Mouse (Mus musculus) left cerebral cortex, postnatal 14 days (tissue): Measurements from ENCODE around the gene Mroh2a. TPM values are rescaled to one million over a fixed set of nuclear protein-coding genes. Genes with fewer than 3 reads are reported as not detected.
"Not testable (repeated sequence)": the region's sequence is repeated elsewhere in the genome, so short reads cannot be mapped to it uniquely, and the experiment has no call there.

ENCODE experiments used
- DNase-seq, 2 experiments: peaks; one replicate each; pipeline ENCODE4 v3.0.0; 2021 to 2022; ENCODE audit warnings: low spot score in 2 of 2, mixed read lengths in 1 of 2
- intact Hi-C: fragments of 180-260 bp; cut with DNase I; formaldehyde crosslinking; loops from one replicate; pipeline ENCODE4 v1.15.1; 2025
- total RNA-seq, 2 experiments: library from RNA; stranded (reverse); gene quantifications; 2 replicates each; pipeline ENCODE4 v1.2.3; 2021

The Mroh2a gene
- total RNA-seq, 2 experiments from 2014 or later: 0.04 to 0.06 TPM

DNA sequence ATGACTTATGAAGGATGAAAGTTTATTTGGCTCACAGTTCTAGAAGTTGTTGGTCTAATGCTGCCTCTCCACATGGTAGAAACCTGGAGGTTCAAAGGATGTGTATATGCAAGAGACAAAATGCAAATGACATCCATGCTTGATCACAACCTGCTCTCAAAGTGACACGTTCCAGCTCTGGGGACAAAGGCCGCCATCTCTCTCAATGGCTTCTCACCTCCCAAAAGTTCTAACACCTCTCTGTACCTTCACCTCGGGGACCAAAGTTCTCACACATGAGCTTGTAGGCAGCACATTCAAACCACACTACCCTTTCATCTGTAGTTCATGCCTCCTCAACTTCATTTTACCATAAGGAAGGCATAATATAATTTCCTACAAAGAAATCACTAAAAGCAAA lies 9.2 kb upstream of the Mroh2a start:
- DNase-seq: no peak
- intact Hi-C loops: no loop called here

DNA sequence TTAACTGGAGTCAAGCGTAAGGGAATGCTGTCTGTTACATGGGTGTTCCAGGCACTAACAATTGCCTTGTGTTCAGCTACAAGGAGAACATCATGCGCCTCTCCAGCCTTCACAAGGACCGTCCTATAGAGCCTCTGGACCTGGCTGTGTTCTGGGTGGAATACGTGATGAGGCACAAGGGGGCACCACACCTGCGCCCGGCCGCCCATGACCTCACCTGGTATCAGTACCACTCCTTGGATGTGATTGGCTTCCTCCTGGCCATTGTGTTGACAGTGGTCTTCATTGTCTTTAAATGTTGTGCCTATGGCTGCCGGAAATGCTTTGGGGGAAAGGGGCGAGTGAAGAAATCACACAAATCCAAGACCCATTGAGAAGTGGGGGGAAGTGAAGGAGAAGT lies 8.7 kb upstream of the Mroh2a start:
- intact Hi-C loops: no loop called here
- no peak for DNase-seq

DNA sequence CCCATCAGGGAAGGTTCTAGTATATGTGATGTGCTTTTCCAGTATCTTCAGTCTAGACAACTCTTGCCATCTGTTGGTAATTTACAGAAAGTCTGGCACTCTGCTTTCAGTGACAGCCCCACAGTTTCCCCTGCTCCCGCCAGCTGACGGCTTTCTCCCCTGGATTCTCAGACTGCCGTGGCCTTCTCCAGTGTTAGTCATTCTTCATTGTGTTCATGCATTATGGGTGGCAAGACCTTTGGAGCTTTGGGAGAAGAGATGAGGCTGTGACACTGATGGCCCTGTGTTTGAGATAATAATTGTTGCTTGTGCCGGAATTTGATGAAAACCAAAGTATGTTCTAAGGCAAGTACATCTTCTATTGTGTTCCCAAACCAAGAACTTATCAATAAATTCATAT lies 8.2 kb upstream of the Mroh2a start:
- no peak for DNase-seq
- intact Hi-C loops: no loop called here

DNA sequence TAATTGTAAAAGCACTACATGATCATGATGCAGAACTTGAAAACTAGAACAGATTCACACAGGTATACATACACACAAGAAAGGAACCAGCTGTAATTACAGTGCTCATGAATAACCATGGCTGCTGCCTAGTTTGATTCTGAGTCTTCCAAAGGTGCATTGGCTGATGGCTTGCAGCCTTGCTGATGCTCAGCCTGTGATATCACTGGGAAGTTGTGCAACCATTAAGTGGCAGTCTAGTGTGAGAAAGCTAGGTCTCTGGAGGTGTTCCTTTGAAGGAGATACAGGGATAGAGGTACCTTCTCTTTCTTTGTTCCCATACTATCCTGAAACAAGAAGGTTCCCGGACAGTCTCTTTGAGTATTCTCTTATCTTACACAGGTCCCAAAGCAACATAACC lies 7.7 kb upstream of the Mroh2a start:
- DNase-seq: no peak
- intact Hi-C loops: no loop called here

DNA sequence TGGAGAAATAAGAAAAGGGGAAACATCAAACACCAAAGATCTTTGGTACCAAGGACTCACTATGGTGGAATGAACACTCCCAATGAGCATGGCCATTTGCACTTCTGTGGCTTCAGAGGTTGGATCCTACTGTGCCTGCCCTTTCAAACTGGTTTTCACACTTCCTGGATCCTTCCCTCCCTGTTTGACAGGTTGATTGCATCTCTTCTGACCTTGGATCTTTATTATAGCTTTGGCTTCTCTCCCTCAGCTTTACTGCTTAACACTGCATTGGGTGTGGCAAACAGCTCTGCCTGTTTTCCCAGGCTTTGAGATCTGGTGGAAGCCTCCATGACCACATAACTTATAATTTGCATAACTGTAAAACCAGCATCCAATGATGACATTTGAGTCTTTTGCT lies 6.5 kb upstream of the Mroh2a start:
- intact Hi-C loops: no loop called here
- DNase-seq: no peak

DNA sequence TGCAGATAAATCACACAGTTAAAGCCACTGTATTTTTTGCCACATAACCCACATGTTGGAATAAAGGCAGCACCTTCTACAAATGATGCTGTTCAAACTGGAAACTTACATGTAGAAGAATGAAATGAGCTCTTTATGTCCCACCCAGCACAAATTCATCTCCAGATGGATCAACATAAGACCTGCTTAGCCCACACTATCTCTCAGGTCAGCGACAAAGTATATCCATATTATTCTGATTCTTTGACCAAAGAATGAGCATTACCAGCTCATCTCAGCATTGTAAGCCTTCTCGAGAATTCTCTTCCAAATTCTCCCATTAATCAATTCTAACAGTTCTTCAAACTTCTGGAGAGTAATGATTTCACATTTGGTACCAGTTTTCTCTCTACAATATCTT lies 4.6 kb upstream of the Mroh2a start:
- DNase-seq: no peak
- intact Hi-C loops: no loop called here

DNA sequence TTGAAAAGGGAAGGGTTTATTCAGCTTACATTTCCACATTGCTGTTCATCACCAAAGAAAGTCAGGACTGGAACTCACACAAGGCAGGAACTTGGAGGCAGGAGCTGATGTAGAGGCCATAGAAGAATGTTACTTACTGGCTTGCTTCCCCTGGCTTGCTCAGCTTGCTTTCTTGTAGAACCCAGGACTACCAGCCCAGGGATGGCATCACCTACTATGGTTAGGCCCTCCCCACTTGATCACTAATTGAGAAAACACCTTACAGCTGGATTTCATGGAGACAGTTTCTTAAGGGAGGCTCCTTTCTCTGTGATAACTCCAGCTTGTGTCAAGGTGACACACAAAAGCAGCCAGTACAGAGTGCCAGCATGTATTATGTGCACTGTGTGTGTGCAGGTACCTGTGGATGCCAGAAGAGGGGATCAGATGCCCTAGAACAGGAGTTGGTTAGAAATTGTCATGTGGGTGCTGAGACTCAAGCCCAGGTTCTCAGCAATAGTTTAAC lies 3.7 kb upstream of the Mroh2a start:
- intact Hi-C loops, DNase-seq: not testable (repeated sequence)

DNA sequence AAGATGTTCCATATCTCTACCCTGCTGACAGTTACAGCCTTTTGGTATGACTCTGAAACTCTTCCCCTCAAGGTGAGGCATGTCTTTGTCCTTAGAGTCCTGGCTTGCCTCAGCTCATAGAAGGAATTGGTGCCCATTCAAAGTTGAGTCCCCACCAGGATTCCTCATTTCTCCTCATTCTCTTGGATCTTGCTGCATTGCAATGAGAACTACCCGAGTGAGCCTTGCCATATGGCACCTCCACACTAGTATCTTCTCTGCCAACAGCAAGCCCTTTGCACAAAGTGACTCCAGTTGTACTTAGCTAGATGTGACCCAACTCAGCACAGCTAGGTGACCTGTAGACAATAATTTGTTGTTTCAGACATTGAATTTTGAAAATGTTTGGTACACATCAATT lies 3.2 kb upstream of the Mroh2a start:
- DNase-seq: no peak
- intact Hi-C loops: no loop called here

DNA sequence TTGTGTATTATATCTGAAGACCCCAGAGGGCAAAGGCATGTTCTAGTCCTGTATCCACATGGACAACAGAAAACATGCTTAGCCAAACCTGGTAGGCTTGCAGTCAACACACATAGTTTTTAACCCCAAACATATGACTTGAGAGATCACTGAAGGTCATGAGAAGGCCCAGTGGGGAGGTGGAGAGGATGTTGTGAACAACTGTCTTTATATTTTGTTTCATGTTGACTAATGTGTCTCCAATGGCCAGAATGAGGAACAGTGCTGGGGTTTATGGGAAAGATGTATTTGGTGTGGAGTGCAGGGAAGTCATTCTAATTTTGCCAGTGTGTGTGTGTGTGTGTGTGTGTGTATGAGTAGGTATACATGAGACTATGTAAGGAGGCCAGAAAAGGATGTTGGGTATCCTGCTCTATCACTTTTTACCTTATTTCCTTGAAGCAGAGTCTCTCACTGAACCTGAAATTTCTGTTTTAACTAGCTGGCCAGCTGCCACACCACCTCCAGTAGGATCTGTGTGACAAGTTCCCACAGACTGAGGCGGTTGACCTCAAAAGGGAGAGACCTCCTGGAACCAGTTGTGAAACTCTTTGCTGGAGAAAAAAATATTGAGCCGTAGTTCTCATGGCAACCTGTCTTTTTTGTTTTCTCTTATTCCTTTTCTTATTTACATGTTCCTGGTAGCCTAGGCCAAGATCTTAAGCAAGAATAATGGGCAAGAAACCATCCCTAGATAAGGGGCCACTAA lies 2.6 kb upstream of the Mroh2a start:
- intact Hi-C loops: no loop called here
- DNase-seq: no peak

DNA sequence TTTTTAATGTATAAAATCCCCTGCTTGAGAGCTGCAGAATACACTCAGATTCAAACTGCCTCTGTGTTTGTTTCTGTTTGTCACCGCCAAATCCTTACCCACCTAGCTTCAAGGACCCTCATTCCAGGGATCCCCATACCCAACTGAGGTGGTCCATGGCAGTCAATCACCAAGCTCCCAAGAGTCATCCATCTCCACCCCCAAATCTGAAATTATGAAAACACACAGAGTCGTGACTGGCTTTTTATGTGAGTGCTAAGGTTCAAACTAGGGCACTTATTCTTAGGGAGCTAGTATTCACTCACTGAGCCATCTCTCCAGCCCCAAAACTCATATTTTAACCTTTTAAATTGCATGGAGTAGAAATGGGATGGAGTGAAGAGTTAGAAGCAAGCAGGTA lies 1.5 kb upstream of the Mroh2a start:
- DNase-seq, intact Hi-C loops: not testable (repeated sequence)

DNA sequence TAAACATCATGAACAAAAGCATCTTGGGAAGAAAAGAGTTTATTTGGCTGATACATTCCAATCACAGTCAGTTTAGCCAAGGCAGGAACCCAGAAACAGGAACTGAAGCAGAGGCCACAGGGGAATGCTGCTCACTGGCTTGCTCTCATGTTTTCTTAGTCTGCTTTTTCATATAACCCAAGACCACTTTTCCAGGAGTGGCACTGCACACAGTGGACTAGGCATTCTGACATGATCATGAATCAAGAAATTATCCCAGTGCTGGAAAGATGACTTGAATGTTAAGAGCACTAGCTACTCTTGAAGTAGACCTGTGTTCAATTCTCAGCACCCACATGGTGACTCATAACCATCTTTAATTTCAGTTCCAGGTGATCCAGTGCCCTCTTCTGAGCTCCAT lies 1.0 kb upstream of the Mroh2a start:
- intact Hi-C loops: no loop called here
- no peak for DNase-seq

DNA sequence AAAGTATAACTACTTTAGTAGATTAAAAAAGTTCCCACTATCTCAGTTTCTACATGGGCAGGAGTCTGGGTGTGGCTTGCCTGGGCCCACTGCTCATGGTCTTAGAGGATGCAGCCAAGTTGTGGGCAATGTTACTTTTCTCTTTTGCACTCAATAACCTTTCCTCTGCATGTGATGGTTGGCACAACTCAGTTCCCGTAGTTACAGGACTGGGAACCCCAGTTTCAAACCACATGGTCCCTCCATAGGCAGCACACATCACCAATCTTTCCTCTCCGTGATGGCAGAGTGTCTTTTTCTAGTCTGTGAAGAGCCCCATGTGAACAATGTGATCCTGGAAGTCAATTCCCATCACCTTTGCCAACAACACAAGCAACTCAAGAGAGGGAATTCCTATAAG lies 696 bp downstream of the Mroh2a start:
- intact Hi-C loops: no loop called here
- DNase-seq: no peak

DNA sequence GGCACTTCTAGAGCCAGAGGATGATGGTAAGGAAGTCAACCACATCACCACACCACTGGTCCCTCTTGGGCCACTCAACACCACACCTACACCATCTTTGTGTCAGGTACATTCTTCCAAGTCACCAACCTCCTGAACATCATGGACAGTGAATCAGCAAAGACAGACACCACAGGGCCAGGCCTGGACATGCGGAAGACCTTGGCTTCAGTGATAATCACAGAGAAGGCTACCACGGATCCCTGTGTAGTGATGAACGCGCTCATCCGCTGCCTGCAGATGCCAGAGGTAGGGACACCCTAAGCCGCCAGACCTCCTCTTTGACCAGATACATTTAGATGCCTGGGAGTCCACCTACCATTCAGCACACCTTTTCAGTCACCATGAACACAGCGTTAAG lies 1.3 kb downstream of the Mroh2a start:
- no peak for DNase-seq
- intact Hi-C loops: no loop called here

DNA sequence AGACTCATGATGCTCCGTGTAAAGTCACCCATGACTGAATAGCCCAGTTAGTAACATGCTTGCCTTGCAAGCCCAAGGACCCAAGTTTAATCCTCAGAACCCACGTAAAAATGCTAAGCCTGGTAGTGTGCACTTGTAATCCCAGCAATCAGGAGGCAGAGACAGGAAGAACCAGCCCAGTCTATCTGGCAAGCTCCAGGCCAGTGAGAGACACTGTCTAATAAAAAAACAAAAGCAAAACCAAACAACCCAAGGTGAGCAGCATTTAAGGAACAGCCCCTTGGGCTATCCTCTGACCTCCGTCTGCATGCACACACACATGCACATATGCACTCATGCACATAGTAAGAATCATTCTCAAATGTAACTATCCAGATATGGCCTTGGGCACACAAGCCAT lies 2.8 kb downstream of the Mroh2a start:
- DNase-seq: no peak
- intact Hi-C loops: no loop called here

DNA sequence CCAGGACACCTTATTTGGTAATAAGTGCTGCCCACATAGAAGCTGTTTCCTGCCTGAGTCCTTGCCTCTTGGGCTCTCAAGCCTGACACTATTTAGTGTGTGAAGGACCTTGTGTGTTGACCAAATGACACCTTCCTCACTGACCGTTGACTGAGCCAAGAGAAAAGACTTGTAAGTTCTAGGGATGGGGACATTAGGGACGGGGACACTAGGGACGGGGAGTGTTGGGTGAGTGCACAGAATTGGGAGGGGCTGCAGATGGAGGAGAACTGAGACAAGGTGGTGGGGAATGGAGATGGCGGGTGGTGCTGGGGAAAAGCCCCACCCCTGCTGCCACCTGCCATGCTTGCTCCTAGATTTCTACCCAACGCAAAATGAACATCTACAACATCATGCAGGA lies 3.2 kb downstream of the Mroh2a start:
- intact Hi-C loops: no loop called here

DNA sequence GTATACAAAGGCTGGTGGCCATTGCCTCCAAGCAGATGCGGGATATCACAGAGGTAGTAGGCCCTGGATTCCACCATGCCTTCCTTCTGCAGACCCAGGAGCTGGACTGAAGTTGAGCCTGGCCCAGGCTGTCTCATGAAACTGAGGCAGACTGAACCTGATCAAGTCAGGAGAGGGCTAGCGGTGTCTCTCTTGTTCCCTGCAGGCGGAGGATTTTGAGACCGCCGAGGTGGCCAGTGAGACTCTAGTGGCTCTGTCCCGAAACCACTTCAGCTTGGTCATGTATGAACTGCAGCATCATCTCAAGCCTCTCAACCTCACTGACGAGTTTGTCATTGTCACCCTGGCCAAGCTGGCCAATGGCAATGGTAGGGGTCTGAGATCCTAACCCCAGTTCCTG lies 3.6 kb downstream of the Mroh2a start:
- DNase-seq: no peak

More for the DNA sequence above, 3.2 kb downstream of the Mroh2a start:
- DNase-seq: no peak

DNA sequence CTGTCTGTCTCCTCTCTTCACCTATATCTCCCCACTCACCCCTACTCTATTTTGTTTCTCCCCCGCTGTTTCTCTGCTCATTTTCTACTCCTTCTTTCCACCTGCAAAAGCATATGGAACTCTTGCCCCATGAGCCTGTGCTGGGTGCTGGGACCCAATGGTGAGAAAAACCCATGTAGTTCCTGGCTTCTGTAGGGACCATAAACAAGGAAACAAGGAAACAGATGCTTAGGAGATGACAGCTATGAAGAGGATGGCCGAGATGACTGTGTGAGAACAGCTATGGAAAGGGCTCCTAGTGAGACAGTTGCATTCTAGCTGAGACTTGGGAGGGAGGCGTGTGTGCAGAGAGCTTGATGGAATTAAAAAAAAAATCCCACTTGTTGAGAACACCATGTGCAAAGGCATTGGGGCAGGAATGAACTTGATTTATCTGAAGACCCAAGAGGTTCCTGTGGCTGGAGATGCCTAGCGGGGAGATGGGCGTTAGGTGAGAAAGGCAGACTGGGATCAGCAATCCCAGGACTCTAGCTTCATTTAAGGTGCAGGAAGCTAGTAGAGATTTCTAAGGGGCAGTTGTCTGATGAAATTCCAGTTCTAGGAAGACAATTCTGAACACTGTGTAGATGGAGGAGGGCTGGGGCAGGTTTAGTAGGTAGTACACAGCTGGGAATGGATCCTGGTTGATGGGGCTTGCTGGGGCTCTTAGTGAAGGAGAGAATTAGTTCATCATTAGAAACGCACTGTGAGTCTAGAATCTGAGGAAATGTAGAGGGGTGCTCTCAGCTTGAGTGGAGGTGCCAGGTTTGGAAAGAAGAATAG lies 4.4 kb downstream of the Mroh2a start:
- intact Hi-C loops: no loop called here
- DNase-seq: no peak

More for the DNA sequence above, 3.6 kb downstream of the Mroh2a start:
- intact Hi-C loops: no loop called here

DNA sequence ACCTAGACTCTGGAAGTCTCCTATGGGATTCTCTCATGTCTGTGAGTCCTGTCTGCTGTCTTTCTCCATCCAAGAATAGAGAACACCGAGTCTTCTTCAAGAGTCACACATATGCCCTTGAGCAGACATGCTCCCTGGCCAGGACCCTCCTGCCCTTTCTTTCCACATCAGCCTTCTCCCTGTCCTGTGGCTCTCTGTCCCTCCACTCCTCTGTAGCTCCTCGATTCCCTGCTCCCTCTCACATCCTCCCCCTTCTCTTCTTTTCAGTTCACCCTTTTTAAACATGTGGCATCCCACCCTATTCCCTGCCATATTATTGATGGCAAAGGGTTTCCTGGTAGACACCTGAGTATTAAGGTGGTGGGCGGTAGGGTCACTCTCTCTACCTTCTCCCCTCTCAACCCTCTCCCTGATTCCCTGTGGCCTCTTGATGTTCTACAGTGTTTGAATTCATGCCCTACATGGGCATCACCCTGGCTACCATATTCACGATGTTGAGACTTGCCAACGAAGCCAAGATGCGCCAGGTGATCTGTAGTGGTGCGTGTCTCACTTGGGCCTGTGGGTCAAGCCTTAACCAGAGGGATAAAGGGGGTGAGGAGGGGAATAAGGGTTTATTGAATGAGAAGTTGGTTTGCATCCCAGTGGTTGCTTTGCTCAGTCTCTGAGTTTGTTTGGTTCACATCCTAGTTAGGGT lies 5.2 kb downstream of the Mroh2a start:
- intact Hi-C loops: no loop called here

DNA sequence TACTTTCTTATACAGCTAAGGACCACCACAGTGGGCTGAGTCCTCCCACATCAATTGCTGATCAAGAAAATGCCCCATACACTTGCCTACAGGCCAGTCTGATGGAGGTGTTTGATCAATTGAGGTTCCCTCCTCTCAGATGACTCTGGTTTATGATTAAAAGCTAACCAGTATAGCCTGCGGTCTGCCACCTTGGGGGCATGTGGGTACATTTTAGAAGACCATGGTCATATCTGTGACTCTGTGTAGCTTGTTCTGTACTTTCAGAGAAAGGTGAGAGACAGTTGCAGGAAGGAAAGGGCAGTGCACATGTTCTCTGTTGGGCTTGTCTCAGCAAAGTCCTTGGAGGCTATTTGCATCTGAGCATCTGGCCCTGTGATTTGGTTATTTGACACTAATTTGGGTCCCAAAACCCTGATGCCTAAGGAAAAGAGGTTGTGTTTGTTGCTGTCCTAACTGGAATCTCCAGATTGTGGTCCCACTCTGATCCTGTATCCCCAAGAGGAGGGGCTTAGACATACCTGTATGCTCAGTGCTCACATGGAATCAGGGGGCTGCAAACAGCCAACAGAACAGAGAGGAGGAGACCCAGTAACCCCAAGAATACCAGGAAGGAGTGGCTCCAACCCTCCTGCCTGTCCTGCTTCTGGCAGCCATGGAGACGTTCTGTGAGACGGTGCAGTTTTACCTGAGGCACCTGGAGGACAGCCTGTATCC lies 6.0 kb downstream of the Mroh2a start:
- no peak for DNase-seq
- intact Hi-C loops: no loop called here

More for the DNA sequence above, 5.2 kb downstream of the Mroh2a start:
- no peak for DNase-seq
